Mouse (Mus musculus): Measurements from ENCODE around the gene Txndc16. TPM values are rescaled to one million over a fixed set of nuclear protein-coding genes. Genes with fewer than 3 reads are reported as not detected.

Gene Txndc16
- polyA plus RNA-seq, 1 experiment: 0.38 TPM

DNA sequence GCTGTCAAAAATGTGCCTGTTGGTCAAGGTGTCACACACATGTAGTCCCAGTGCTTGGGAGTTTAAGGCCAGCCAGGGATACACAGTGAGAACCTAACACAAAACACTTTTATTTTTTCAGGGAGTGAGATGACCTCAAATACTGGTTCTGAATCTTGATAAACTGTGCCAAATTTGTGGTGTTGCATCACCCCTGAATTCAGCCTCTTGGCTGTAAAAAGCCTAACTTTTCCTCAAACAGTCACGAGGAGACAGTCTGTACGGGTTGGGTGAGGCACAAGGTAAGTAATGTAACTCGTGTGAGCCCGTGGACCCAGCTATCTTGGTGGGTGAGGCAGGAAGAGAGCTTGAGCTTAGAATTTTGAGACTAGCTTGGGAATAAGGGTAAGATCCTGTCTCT, 130.1 kb downstream of the Txndc16 start:
- peaks cover 11% of the 10 kb centered on the region for H3K36me3 ChIP-seq (replicated peaks; ENCODE audit: low read length)
- no peak overlapping the region for H3K4me3 ChIP-seq (replicated peaks)
- peaks cover 76% of the 10 kb centered on the region for H3K4me1 ChIP-seq
- TF ChIP-seq FLI1 (IDR thresholded peaks at IDR 0.05; ENCODE audit: low read length) (no peak), GATA1 (IDR thresholded peaks at IDR 0.05; ENCODE audit: borderline replicate concordance, low read length) (no peak)
- H3K9me3 ChIP-seq: peaks cover 4% of the 10 kb centered on the region; the same call in 1 of the 2 replicates
- H3K27me3 ChIP-seq (replicated peaks): no peaks in the 10 kb centered on the region

DNA sequence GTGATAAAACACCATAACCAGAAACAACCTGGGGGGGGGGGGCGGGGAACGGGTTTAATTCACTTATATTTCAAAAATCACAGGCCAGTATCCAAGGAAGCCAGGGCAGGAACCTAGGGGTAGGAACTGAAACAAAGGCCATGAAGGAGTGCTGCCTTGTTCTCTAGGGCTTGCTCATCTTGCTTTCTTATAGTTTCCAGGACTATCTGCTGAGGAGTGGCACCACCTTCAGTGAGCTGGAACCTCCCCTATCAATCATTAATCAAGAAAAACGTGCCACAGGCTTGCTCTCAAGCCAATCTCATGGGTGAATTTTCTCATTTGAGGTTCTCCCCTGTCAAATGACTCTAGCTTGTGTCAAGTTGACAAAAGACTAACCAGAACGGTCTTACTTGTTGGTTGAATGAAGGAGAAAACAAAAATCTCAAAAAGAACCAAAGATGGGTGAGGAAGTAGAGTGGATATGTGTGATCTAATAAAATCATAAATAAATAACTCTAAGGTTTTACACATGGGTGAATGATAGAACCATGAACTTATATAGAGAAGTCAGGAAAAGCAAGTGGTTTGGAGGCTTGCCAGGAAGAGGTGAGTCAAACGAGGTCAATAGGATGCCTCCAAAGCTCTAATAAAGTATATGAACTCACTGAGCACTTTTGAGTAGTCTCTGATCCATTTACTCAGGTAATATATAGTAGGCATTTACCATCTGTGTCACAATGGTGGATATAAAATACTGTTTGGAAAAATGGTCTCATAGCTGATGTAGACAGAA, 134.3 kb downstream of the Txndc16 start:
- TF ChIP-seq FLI1 (IDR thresholded peaks at IDR 0.05; ENCODE audit: low read length): no peak
- TF ChIP-seq GATA1 (IDR thresholded peaks at IDR 0.05; ENCODE audit: borderline replicate concordance, low read length): no peak
- Histone ChIP-seq H3K9me3 (no peaks in the 10 kb centered on the region), H3K4me3 (replicated peaks) (no peak overlapping the region), H3K4me1 (peaks cover 72% of the 10 kb centered on the region), H3K27me3 (replicated peaks) (no peaks in the 10 kb centered on the region), H3K36me3 (replicated peaks; ENCODE audit: low read length) (peaks cover 3% of the 10 kb centered on the region)

GRCm38 (mm10) chr14:45084656-45085280, 135.4 kb downstream of the Txndc16 start:
- H3K4me3 ChIP-seq (replicated peaks): no peak overlapping the region
- H3K9me3 ChIP-seq: no peaks in the 10 kb centered on the region
- peaks cover 3% of the 10 kb centered on the region for H3K36me3 ChIP-seq (replicated peaks; ENCODE audit: low read length)
- H3K27me3 ChIP-seq (replicated peaks): no peaks in the 10 kb centered on the region
- TF ChIP-seq GATA1 (IDR thresholded peaks at IDR 0.05; ENCODE audit: borderline replicate concordance, low read length) (no peak), FLI1 (IDR thresholded peaks at IDR 0.05; ENCODE audit: low read length) (no peak)
- peaks cover 72% of the 10 kb centered on the region for H3K4me1 ChIP-seq

GRCm38 (mm10) chr14:45083540-45083939, 136.6 kb downstream of the Txndc16 start:
- H3K4me3 ChIP-seq (replicated peaks): no peak overlapping the region

More at GRCm38 (mm10) chr14:45083540-45083939, 136.6 kb downstream of the Txndc16 start:
- Histone ChIP-seq H3K4me1 (peaks cover 78% of the 10 kb centered on the region), H3K27me3 (replicated peaks) (no peaks in the 10 kb centered on the region), H3K36me3 (replicated peaks; ENCODE audit: low read length) (peaks cover 3% of the 10 kb centered on the region), H3K9me3 (no peaks in the 10 kb centered on the region)
- TF ChIP-seq GATA1 (IDR thresholded peaks at IDR 0.05; ENCODE audit: borderline replicate concordance, low read length): no peak
- TF ChIP-seq FLI1 (IDR thresholded peaks at IDR 0.05; ENCODE audit: low read length): no peak

Other genes with a start within 250 kb of the Txndc16 start
- gene Ptger2, start 232.1 kb downstream of the Txndc16 start, polyA plus RNA-seq (2012; ENCODE audit: insufficient read depth, low replicate concordance): 0.63 and 2.0 TPM in 2 replicates
- gene Gpr137c, start 611 bp downstream of the Txndc16 start, polyA plus RNA-seq (2012; ENCODE audit: insufficient read depth, low replicate concordance): 1.9 TPM in 1 of 2 replicates, not detected in the other
- gene Ero1l, start 98.4 kb upstream of the Txndc16 start, polyA plus RNA-seq (2012; ENCODE audit: insufficient read depth, low replicate concordance): 3.0 and 3.5 TPM in 2 replicates
- 3.3 TPM in 1 of 2 replicates, not detected in the other for gene Psmc6, start 109.5 kb upstream of the Txndc16 start, polyA plus RNA-seq (2012; ENCODE audit: insufficient read depth, low replicate concordance)
- 46.9 and 201 TPM in 2 replicates for gene Styx, start 130.8 kb upstream of the Txndc16 start, polyA plus RNA-seq (2012; ENCODE audit: insufficient read depth, low replicate concordance)
- 2.9 and 8.8 TPM in 2 replicates for gene Gnpnat1, start 184.6 kb upstream of the Txndc16 start, polyA plus RNA-seq (2012; ENCODE audit: insufficient read depth, low replicate concordance)